Mouse (Mus musculus) gastrocnemius, adult 8-10 months (tissue): ENCODE results near the gene Cpsf6. TPM values are rescaled to one million over a fixed set of nuclear protein-coding genes. Genes with fewer than 3 reads are reported as not detected.

ENCODE experiments used
- DNase-seq, 2 experiments: peaks; one replicate each; pipeline ENCODE4 v3.0.0; 2022; ENCODE audit warnings: low spot score in 2 of 2
- total RNA-seq, 4 experiments: library from RNA; stranded (reverse); gene quantifications; 2 replicates each; pipeline ENCODE4 v1.2.4; 2022

Gene Cpsf6
- 10 to 100 TPM; 16.8 to 22.6 (median 18.5) TPM for total RNA-seq

- DNase-seq: no peak
Observed at GRCm38 (mm10) chr10:117379908-117380307, at the start of gene Cpsf6. Gene Cpsf6, minus strand, starts transcription at chr10:117380015.

DNA sequence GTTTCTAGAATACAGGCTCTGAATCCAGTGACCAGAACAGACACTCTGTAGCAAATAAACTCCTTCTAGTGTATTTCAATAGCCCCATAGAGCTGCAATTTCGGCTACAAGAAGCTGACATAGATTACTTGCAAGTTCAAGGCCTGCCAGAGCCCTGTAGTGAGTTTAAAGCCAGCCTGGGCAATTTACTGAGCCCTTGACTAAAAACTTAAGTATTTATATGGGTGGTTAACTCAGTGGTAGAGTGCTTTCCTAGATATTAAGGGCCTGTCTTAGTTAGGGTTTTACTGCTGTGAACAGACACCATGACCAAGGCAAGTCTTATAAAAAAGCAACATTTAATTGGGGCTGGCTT lies 46.8 kb upstream of the Cpsf6 start:
- DNase-seq: no peak

DNA sequence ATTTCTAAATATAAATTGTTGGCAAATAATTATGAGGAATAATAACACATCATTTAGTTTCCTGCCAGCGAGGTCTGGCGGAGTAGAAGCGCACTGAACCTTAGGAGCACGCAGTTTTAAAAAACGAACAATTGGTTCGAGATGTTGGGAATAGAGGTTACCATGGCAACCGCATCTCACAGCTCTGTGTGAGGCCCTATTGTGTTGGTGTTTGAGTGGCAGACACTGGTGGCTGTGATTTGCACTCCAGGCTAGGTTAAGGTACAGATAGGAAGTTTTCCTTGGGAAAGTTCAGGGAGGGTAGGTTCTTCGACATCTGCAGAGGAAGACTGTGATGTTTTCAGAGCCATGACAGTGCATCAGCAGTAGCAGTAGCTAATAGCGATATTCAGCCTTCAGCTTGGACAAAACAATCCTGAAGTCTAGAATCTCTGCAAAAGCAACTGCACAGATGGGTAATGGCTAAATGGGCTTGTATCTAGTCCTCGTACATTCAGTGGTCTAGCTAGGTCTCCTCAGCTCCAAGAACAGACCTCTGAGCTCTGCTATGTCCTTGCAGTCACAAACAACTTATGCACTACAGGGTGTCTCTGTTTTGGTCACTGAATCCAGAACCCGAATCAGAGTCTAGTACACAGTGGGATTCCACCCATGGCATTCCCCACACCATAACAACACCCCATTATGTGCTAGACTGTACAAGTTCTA lies 46.2 kb upstream of the Cpsf6 start:
- no peak for DNase-seq

DNA sequence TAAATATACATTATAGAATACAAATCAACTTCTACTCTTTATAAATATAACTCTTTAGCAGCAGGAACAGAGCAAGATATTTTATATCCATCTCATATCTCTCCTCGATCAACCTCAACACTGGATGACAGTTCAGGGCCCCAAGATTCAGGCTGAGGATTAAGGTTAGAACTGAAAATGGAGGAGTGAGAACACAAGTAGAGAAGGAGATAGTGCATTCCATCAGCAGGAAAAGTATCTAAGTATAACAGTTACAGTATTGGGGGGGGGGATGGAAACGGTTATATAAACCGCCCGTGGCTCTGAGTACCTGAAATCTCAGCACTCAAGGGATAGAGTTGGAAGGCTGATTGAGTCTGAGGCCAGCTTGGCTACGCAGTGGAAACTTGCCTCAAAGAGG lies 45.2 kb upstream of the Cpsf6 start:
- DNase-seq: no peak

DNA sequence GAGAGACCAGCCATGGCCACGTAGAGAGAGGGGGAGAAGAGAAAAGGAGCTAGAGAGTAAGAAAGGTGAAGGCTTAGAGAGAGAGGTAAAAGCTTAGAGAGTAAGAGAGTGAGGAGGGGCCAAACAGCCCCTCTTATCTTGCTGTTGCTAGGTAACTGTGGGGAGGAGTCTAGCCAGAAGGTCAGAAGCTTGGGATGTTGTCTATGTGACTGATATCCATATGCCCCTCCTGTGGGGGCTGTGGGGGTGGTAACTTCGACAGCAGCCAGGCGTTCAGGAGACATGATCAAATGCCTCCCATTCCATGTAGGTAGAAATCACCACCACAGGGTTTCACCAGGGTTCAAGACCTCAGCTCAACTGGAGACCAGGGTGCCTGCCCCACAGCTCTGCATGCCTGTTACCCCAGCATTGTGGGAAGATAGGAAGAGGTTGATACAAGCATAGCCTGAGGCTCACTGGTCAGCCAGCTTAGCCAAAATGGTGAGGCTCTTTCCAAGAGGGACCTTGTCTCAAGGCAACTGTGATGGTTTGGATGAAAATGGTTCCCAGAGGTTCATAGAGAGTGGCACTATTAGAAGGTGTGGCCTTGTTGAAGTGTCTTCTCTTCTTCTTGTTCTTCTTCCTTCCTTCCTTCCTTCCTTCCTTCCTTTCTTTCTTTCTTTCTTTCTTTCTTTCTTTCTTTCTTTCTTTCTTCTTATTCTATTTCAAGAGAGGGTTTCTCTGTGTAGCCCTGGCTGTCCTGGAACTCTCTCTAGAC lies 44.5 kb upstream of the Cpsf6 start:
- no peak for DNase-seq

DNA sequence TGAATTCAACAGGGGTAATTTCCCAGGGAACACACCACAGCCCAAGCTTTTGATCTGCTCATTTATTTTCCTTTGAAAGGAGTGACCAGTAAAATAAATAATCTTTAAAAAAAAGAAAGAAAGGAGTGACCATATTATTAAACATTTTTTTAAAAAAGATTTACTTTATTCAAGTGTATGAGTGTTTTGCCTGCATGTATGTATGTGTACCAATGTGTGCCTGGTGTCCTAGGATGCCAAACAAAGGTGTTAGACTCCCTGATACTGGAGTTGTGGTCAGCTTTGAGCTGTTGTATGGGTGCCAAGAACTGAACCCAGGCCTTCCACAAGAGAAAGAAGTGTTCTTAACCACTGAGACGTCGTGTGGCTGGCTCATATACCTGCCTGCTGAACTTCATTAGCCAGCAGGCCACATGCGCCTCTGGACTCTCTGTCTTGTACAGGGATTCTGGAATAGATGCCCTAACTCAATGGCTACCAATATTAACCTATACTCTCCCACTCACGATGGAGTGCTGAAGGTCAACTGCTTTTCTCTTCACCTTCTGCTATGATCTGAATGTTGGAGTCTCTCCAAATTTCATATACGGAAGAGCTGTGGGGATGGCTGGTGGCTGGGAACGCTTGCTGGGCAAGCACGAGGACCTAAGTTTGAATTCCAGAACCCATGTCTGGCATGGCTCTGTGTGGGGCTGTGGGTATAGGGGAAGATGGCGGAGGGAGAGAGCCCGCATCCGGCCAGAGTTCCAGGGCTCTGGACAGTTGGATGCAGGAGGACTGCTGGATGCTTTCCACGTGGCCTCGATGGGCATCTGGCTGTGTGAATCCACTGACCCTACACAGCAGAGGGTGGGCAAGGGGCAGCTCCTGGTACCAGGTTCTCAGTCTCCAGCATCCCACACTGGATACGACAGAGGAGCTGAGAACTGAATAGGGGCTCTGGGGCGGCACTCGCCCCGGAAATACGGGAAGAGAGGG lies 43.5 kb upstream of the Cpsf6 start:
- no peak for DNase-seq

GRCm38 (mm10) chr10:117422174-117422808 lies 42.5 kb upstream of the Cpsf6 start:
- no peak for DNase-seq

GRCm38 (mm10) chr10:117421283-117422107 lies 41.7 kb upstream of the Cpsf6 start:
- DNase-seq: no peak

DNA sequence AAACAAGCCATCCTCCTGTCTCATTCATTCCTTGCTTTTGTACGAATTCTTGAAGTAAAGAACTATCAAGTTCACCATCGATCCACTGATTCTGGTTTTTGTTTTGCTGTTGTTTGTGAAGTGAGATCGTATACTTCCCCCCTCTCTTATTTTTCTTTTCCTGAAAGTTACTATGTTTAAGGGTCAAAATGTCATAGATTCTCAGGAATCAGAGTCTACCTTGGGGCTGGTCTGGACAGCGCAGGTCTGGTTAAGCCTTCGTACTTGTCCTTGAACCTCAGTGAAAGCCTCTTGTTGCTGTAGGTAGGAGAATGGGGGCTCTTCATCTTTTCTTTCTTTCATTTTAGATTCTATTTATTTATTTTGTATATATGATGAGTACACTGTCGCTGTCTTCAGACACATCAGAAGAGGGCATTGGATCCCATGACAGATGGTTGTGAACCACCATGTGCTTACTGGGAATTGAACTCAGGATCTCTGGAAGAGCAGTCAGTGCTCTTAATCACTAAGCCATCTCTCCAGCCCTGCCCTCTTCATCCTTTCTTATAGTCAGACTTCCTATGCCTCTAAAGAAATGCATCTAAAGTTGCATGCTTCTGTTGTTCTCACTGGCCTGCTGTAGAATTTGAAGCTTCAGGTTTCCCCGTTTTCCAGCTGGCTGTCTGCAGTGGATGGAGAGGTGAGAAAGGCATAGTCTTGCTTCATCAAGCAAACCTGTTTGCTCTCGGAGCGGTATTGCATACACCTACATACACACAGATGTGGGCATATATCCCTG lies 40.9 kb upstream of the Cpsf6 start:
- DNase-seq: no peak

DNA sequence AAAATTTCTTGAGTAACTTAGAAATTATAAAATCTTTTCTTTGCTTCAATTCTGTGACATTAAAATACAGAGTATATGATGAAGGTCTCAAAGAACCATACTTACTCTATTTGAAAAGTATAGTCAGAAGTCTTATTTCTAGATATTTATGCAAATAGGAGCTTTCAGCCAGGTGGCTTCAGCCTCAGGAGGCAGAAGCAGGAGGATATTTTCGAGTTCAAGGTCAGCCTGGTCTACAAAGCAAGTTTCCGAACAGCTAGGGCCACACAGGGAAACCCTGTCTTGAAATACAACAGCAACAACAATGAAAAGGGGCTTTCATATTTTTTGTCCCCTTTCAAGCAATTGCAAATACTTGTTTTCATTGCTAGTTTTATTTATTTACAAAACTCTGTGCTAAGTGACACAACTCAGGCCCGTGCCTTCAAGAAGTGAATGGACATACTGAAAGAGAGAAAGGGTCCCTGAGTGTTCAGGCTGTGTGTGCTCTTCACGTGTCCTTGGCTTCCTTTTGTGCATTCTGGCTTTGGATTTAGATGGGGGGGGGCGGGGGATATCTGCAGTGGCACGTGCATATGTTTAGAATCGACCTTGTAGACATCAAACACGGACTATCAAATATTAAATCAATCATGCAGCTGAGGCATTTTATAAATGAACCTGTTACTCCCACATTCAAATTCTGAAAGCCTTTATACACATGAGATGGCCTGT lies 39.9 kb upstream of the Cpsf6 start:
- DNase-seq: no peak

DNA sequence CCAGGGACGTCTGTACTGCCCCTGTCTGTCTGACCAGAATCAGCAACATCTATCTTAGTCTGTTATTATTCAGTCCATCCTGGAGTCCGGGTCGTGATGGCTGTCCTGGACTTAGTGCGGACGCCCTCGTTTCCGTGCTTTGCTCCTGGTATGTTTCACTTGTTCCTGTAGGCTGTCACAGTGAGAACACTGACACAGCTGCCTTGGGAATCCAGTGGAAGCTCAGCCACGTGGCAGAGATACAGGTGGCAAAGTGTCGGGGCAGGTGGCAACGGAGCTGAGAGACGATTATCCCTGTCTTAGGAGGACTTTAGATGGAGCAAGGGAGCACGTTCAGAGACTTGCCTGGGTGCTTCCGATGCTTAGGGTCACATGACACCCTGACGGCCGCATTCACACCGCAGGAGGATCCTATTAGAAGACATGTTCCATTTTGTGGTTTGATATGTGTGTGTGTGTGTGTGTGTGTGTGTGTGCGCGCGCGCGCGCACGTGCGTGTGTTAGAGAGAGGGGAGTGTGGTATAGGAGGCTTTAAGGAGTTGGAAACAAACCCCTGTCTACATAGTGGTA lies 38.9 kb upstream of the Cpsf6 start:
- no peak for DNase-seq

DNA sequence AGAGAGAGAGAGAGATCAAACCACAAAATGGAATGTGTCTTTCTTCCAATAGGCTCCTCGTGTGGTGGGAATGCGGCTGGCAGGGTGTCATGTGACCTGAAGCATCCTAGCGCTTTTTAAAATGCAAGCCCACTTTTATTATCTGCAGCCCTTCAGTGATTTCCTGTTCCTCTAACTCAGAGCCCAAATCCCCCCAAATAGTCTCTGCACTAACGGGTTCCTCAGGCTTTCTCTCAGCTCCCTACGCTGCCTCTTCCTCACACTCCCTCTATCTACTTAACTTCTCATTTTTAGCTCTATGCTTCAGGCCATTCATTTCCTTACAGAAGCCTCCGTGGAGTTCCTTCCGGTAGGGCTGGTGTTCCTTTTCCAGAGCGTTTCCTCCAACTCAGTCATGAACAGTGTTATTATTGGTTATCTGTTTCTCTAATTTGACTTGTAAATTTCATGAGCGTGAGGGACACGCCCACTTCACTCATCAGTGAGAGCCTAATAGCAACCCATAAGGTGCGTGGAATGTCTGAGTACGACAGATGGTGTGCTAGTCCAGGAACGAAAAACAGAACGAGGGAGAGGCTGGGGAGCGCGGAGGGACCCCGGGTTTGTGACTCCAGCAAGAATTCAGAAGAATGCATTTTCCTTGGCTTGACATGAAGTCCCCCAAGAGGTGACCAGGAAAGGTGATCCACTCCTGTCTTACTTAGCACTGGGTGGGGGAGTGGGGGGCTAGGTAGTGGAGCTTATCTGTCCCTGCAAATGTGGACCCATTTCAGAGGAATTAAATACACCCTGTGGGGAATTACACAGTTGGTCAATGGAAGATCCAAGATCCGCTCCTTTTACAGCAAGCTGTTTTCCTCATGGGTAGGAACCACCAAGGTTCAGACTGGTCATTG lies 38.2 kb upstream of the Cpsf6 start:
- DNase-seq: no peak

GRCm38 (mm10) chr10:117417470-117417767 lies 37.6 kb upstream of the Cpsf6 start:
- no peak for DNase-seq

GRCm38 (mm10) chr10:117416636-117417469 lies 37.0 kb upstream of the Cpsf6 start:
- DNase-seq: no peak

DNA sequence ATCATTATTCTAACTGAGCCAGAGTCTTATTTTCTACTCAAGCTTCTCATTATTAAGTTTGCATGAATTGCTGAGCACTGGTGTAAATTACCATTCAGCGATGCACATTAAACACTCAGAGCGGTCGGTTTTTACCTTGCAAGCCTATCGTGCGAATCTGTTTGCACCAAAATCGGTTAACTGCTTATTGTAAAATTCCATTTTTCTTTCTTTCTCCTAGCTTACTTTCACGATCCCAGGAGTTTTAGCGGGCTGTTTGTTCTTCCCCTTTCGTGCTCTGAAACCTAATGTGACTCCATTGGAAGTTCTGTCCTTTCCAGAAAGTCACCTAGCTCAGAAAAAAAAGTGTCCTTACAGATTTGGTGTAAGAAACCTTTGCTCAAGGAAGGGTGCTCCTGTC lies 36.3 kb upstream of the Cpsf6 start:
- no peak for DNase-seq

GRCm38 (mm10) chr10:117415364-117416057 lies 35.7 kb upstream of the Cpsf6 start:
- no peak for DNase-seq
